Mouse (Mus musculus): ENCODE data around the gene Chd9.

- TF ChIP-seq CTCF (IDR thresholded peaks at IDR 0.05; ENCODE audit: low read depth, low read length) (no peak), EP300 (IDR thresholded peaks at IDR 0.05; ENCODE audit: insufficient read depth, low read depth, low read length) (no peak), POLR2A (IDR thresholded peaks at IDR 0.05; ENCODE audit: insufficient read depth, low read length) (no peak)
Observed at GRCm38 (mm10) chr8:91070275-91070859, 242.2 kb downstream of the Chd9 start.

Data from ES-Bruce4 (cell line).